Mouse (Mus musculus) thymus, postnatal 4 days (tissue): ENCODE results near the gene Inpp4b.
"Not testable (repeated sequence)": the region's sequence is repeated elsewhere in the genome, so short reads cannot be mapped to it uniquely, and the experiment has no call there.

Experiments
- DNase-seq: peaks from one replicate; pipeline ENCODE4 v3.0.0; 2021

Gene Inpp4b

DNA sequence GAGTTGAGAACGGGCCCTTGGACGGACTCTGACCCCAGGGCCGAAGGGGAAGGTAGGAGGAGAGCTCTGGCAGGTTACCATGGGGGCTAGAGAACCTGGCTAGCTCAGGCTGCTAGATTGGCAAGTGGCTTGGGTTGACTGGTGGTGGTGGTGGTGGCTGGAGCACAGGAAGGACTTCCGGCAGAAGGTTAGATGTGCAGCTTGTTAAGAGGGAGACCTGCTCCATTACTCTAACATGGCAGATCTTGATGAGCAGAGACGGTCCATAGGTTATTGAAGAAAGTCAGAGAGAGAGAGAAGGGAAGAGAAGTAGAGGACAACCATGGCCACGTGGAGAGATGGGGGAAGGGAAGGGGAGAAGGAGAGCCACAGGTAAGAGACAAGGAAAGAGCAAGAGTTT, 437.8 kb downstream of the Inpp4b start:
- DNase-seq: no peak

DNA sequence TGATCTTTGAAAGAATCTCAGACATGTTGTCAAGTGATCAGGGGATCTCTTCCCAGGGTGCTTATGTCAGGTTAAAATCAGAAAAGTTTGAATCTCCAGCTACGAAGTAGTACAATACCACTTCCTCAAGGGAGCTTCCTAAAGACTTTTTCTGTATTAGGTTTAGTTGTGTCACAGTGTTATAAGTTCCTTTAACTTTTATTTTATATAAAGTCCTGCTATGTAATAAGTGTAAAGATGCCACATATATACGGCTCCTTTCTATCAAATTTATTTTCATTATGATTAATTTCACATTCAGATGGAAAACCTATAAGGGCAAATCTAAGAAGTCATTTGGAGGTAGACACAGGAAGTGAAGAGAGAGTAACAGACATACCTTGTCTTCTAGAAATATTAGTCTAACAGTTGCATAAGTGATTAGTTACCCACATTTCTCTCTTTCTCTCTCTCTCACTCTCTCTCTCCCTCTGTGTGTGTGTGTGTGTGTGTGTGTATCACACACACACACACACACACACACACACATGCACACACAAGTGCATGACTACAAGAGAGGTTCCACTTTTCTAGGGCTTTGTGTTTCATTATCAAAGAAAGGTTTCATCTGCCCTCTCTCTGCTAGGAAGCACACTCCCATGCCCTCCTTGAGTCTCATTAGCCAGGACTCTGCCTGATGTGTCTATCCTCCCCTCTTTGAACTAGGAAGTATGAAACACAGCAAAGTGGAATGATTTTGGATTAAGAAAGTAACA, 438.7 kb downstream of the Inpp4b start:
- DNase-seq: no peak

- peak; percentile 72 for DNase-seq
Observed at GRCm38 (mm10) chr8:81782781-81783180, 440.4 kb downstream of the Inpp4b start.

- DNase-seq: no peak
Observed at GRCm38 (mm10) chr8:81784775-81785174, 442.4 kb downstream of the Inpp4b start.

GRCm38 (mm10) chr8:81788498-81788897, 446.1 kb downstream of the Inpp4b start:
- DNase-seq: no peak

- DNase-seq: no peak
Observed at GRCm38 (mm10) chr8:81792649-81793048, 450.3 kb downstream of the Inpp4b start.

DNA sequence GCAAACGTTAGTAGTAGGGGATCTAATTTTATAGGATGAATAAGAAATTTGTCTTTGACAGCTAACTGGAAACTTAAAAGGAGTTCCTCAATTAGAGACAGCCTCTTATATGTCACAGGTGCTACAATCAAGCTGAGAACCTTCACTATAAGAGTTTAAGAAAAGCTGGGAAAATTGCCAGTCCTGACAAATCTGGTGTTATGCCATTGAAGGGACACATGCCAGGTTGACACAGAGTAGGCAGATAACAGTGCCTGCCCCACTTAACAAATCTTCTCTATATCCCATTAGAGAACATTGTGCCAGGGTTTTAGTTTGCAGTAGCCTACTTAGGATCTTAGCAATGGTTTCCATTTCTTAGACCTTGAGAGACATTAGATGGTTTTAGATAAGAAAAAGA, 456.1 kb downstream of the Inpp4b start:
- DNase-seq: no peak

DNA sequence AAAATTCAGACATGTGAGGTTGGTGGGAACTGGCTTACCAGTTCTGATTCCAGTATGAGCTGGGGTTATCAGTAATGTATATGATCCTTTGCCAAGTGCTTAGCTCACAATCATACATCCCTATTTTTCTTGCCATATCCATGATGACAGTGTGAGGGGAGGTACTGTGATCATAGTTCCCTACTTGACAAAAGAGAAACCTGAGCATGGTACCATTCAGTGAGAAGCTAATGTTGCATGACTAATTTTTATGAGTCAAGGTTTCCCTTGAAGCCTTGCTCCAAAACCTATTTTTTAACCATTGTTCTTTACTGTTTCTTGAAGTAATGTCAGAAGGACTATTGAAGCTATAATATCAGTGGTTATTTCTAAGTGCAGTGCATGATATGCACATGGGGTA, 458.4 kb downstream of the Inpp4b start:
- no peak for DNase-seq

DNA sequence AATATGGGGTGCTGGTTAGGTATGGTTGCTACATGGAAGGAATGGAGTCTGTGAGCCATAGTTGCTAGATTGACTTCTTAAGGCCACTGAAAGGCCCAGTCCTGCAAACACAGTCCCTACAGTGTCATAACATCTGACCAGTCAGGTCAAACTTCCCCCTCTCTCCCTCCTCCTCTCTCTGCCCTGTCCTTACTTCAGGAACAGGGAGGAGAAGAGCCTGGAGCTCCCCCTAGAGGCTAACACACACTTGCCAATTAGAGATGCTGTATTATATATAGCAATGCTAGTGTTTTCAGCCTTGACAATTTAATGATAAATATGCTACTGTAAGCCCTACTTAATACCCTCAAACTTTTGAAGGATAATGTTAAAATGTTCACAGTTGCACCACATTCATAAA, 464.4 kb downstream of the Inpp4b start:
- peak; percentile 75 for DNase-seq

DNA sequence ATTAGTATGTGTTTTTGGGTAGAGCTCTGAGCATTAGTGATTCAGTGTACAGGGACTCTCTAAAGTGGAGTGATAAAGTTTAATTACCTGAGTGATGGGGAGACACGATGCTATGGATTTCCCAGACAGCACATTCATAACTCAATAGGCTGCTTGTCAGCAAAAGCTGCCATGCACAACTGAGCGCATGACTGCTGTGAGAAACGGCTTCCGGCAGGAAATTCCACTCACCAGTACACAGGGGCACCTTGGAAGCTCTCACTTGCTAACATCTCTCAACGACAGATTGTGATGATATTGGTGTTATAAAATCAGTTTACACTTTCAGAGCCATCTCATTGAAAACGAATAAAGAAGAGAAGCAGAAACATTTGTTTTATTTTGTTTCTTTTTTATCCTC, 465.2 kb downstream of the Inpp4b start:
- peak; percentile 12 for DNase-seq

- no peak for DNase-seq
Observed at GRCm38 (mm10) chr8:81808406-81808805, 466.1 kb downstream of the Inpp4b start.

- not testable (repeated sequence) for DNase-seq
Observed at GRCm38 (mm10) chr8:81809414-81809813, 467.1 kb downstream of the Inpp4b start.

DNA sequence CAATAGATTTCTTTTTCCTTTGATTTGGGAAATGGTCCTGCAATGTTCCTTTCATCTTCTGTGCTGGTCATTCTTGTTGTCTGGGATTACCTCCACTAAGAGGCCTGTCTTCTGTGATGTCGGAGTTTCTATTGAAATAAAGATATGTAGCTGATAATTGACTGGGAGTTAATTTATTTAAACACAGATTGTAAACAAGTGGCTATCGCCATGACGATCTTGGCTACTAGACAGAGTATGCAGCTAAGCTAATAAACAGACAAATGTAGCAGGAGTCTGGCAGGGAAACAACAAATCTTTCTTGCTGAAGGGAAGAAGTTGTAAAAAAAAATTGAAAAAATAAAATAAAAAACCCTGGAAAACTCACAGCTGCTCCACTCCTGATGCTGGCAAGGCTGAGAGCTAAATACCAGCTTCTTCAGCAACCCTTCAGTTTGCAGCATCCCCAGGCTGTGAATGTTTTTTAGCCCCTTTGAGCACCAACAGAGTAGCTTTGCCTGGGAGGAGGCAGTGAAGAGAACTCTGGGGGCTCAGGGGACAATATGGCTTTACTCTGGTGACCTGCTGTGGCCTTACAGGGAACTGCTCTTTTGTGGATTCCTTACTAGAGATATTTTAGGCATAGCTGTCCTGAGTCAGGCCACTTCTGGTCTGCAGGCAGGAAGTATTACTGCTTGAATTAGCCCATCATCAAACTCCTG, 469.8 kb downstream of the Inpp4b start:
- DNase-seq: peak; percentile 13

GRCm38 (mm10) chr8:81814742-81815141, 472.4 kb downstream of the Inpp4b start:
- DNase-seq: no peak

DNA sequence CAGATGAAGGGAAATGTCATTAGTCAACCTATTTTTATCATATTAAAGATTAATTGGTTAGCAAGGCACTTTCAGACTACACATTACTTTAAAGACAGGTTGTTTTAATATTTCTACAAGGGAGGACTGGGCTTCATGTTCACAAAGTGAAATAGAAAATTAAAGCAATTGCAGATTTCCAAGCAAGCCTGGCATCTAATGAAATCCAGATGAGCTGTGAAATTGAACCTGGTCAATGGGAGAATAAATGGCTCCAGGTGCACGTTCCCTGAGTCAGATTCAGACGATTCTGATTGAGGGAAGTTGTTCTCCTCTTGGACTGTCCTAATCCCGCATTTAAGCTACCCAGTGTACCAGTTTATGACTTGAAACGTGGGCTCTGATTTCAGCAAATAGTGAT, 473.2 kb downstream of the Inpp4b start:
- DNase-seq: no peak

DNA sequence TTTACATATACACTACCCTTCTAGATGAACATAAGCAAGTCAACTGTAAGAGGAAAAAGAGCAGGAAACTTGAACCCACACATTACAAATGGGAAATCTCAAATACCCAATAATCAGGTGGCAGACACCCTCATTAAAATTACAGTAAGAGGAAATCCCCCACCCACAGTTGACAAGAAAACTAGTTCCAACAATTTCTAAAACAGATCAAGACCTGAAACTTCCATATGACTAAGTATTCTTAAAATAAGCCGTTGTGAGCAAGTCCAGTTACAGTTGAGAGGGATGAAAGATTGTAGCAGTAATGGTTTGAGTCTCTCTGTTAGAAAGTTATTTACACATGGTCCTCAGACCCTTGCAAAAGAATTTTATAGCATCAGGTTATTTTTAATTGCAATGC, 480.8 kb downstream of the Inpp4b start:
- no peak for DNase-seq

- no peak for DNase-seq
Observed at GRCm38 (mm10) chr8:81824975-81825374, 482.6 kb downstream of the Inpp4b start.

DNA sequence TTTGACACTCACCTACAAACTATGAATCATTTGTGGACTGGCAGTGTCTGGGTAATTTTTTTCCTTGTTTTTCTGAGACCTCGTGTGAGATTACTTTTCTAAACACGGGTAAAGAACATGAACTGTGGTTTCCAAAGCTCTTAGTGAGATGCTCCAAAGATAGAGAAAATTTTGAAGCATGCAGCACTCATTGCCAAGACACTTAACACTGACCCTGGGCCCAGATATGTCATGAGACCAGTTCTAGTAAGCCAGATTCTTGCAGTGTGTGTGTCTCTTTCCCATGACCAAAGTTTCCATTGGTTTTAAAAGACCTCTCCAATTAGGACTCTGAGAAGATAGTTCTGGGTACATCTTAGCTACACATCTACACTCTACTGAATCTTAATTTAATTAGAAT, 484.1 kb downstream of the Inpp4b start:
- DNase-seq: no peak

DNA sequence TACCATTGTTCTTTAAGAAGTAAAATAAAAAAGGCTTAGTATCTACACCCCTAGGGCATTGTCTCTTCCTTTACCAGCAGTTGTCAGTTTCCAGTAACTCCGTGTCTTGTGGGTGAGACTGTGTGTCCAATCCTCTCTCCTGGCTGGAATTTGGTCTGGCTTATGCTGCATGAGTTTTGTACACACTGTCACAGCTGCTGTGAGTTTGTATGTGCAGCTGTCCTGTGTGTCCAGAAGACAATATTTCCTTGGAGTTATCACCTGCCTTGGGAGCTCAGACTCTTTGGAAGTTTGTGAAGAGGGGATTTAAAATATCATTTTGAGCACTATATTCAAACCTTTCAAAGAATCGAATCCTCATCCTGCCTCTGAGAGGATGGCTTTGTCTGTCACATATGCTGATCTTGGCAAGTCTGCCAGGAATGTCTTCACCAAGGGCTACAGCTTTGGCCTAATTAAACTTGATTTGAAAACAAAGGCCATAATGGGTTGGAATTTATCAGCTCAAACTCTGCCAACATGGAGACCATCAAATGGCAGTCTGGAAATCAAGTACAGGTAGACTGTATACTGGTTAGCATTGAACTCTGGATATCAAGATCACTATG, 485.1 kb downstream of the Inpp4b start:
- no peak for DNase-seq

- DNase-seq: no peak
Observed at GRCm38 (mm10) chr8:81831430-81831829, 489.1 kb downstream of the Inpp4b start.

GRCm38 (mm10) chr8:81833852-81834251, 491.5 kb downstream of the Inpp4b start:
- DNase-seq: no peak

DNA sequence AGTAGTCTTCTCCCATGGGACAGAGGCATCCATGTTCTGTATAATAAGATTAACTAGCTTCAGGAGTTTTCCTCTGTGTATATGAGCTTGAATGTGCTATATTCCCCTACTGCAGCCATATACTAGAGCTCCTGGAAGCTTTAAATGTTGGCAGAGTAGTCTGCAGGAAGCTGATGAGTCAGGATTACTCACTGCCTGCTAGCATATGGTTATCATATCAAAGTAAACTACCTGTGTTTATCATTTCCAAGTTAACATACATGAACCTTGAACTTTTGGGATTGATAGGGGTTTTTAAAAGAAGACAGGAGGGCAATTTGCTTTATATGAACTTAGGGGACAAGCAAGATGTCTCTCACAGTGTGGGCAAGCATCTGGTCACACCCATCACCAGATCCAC, 498.2 kb downstream of the Inpp4b start:
- DNase-seq: no peak

DNA sequence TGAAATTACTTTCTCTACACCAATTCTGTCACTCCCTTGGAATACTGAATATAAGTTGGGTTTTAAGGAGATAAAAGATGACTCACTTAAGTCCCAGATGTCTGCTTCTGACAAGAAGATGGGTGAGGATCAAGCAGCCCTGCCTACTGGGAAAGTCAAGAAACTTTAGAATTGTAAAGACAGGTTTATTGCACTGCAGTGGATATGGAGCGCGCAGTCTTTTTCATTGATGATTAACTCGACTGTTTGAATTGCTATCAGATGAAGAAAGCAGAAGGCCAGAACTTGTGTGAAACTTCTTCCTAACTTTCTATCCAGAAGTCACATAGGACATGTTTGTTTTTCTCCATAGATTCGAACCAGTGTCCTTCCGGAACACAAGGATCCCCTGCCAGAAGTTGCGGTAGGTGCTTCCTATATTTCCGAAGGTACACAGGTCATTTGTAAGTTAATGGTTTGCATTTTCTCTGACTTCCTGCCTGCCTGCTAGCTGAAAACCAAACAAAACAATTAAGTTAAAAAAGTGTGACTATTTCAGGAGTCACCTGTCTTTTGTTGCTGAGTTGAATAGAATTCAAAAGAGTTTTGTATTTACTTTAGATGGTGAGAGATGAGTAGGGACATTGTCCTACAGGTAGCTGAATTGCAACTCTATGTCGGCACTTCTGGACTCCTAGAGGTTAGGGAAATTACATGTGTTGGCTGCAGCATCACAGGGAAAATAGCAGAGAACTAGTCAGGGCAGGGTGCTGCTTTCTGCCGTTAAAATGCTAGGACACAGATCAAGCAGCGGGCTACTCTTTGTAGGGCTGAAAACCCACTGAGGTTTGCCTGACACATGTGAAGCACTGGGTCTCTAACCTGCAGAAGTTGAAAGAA, 502.0 kb downstream of the Inpp4b start:
- no peak for DNase-seq
